Mouse (Mus musculus) ovary, postnatal 36 days (tissue): ENCODE results near the gene Gemin5.
"Not testable (repeated sequence)": the region's sequence is repeated elsewhere in the genome, so short reads cannot be mapped to it uniquely, and the experiment has no call there.

Source experiments
- DNase-seq: peaks from one replicate; pipeline ENCODE4 v3.0.0; 2022; ENCODE audit warnings: low spot score, mixed read lengths

The Gemin5 gene

DNA sequence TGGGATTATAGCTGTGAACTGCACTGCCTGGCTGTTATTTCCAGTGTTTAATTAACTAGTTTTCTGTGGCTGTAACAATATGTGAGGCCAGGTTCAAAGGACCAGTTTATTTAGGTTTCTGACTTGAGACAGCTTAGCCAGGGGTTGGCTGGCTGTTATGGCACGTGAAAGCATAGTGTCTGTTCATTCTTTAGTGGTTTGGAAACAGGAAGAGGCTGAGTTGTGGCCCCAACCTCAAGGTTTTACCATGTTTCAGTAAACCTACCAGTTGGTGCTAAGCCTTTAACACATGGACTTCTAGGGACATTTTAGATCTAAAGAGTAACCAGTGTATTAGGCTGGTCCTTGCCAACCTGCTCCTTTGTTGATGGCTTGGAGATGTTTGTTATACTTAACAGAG, 51.8 kb downstream of the Gemin5 start:
- DNase-seq, result no peak

DNA sequence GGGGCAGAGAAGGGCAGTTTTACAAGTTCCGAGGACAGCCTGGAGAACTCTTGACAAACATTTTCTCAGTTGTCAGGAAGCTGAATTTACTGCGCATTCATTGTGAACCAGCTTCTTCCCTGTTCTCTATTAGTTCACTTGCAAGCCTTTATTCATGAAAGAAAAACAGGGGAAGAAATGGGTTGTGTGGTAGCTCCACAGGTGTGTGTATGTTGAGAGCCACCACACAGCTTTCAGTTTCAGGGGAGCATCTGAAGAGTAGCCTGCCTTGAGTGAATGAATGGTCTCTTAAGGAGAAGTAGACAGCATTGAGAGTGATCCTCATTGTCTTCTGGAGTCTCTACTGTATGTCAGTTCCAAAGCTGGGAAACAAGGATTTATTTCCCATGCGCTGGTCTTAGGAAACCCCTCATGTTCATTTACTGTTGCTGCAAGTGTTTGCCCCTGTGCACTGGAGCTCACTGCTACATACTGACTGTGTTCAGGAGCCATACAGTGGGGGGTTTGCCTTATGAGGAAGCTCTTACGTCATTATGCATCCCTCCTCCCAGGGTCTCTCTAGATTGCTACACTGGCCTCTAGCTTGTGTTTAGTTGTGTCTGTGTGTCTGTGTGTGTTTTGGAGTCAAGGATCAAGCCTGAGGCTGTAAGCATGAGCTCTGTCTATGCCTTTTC, 60.5 kb downstream of the Gemin5 start:
- no peak for DNase-seq

DNA sequence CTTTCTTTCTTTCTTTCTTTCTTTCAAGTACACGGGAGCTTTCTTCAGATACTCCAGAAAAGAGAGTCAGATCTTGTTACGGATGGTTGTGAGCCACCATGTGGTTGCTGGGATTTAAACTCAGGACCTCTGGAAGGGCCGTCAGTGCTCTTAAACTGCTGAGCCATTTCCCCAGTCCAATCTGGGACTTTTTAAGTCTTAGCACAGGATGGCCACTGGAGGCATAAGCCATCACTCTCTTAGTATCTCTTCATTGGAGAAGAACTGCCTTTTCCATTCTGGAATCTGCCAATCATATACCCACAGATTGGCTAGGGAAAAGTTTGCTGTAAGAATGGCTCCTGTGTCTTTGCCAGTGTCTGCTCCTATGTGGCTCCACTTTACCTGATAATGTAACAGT, 61.3 kb downstream of the Gemin5 start:
- no peak for DNase-seq

DNA sequence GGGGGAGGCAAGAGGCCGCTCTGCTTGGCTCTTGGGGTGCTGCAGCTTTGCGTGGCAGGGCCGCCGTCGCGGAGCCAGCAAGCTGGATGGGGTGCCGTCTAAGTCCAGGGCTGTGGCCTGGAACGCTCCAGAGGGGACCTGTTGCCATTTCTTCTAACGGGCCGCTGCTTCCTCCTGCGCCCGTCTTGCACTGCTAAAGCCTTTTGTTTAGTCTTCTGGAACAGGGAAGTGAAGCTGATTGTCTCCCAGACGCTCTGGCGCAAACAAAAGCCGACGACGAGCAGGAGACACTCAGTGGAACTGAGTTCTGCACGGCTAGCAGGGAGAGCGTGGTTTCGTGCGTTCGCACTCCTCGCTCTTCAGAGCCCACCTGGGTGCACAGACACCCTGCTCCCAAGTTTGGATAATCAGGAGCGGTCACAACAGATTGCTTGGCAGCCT, 64.0 kb downstream of the Gemin5 start:
- peak; percentile 64 for DNase-seq

DNA sequence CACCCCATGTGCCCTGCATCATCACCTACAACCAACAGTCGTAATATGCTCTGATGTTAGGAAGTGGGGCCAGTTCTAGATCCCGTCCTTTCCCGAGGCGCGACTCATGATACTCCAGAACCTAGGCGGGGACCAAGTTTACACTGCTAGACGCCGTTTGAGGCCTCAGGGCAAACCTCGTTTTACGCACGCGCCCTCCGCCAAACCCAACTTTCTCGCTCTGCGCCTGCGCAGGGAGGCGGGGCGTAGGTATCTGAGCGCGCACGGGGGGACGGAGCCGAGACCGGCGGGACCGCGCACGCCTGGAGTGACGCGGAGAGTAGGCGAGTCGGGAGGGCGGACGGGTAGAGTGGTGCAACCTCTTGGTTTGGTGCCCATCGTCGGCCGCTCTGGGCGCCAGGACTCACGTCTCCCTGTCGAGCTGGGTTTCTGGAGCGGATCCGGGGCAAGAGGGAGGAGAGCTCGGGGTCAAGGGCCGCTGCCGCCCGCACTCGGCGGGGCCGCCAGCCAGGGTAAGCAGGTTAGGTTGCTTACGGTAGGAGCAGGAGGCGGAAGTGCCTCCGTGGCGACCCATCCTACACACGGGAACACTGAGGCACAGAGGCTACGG, 64.5 kb downstream of the Gemin5 start, which contains the start of gene Cnot8:
Gene Cnot8 (plus strand): TSS at position 457 of the 610 bp plus-strand sequence.
- DNase-seq, result peak; percentile 100

DNA sequence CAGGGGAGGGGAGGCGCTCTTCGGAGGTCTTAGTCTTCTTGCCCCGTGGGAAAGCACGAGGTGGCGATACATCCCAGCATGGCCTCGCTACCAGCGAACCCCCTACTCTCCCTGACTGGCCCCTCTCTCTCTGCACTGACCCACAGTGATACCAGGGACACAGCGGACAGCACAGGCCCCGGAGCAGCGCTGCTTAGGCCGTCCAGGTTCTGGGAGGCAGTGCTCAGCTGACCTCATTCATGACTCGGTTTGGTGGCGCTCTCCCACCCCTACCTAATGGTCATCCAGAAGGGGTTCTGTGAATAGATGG, 65.0 kb downstream of the Gemin5 start:
- no peak for DNase-seq

DNA sequence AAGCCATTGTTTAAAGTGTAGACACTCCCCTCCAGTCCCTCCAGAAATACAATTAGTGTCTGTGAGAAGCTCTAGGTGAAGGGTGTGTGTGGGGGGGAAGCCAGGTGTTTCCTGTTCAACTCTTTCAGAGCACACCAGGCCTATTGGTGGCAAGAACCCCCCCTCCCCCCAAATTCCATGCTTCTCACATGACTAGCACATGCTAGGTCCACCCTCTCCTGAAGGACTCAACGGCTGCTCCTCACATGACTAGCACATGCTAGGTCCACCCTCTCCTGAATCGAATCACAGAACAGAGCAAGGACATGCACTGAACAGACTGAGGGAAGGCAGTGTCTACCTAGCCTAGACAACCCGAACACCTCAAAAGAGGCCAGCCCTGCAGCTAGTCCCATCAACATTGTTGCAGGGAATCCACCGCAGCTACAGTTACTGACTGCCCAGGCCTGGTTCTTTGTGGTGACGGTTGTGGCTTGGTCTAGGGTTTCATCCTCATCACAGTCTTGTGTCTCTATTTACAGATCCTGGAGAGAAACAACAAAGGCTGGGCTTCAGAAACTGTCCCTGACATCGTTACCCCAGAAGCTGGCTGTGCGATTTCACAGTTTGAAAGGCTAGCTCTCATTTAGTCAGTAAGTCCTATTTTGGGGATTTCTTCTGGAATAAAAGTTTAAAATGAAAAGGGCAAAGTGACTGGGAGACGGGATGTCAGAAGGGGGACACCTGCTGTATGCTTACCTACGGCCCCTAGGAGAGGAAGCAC, 65.6 kb downstream of the Gemin5 start:
- DNase-seq, result no peak

DNA sequence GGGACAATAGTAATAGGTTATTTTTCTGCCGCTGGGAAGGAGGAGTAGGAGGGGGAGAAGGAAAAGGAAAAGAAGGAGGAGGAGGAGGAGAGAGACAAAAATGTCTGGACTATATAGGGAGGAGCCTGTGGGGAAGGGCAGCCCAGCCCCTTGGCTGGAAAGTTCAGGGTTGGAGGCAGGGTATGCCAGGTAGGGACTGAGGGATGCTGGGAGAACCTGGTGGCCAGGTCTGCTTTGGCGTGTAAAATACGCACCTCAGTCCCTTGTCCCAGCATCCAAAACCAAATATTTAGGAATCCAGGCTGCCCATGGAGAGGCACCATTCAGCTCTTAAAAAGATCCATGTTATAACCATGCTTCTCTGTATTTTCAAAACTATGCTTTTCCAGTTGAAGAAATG, 66.2 kb downstream of the Gemin5 start:
- DNase-seq, result no peak

DNA sequence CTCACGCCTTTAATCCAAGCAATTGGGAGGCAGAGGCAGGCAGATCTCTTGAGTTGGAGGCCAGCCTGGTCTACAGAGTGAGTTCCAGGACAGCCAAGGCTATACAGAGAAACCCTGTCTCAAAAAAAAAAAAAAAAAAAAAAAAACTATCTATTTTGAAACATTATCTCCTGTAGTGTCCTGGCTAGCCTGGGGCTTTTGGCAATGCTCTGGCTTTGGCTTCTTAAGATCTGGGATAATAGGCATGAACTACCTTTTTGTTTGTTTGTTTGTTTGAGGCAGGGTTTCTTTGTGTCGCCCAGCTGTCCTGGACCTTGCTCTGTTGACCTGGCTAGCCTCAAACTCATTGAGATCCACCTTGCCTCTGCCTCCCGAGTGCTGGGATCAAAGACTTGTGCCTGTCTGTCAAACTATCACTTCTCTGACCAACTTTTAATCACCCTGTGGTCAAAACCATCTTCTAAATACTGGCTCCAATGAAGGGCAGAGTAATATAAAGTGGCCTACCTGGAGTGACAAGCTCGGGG, 67.1 kb downstream of the Gemin5 start:
- DNase-seq, result no peak

DNA sequence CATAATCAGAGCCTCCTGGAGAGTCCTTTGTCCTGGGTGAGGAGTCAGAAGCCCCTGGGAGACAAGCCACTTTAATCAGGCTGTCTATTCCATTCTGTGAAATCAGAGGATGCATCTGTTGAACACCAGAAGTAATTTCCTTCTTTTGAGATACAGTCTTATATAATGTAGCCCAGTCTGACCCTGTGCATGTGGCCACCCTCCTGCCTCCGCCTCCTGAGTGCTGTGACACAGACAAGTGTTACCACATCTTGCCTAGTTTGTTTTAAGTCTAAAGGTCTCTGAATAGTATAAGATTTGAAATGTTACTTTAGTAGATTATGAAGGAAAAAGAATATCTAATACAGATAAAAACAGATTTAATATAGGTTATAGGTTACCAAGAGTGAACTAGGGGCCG, 68.3 kb downstream of the Gemin5 start:
- DNase-seq, result no peak

DNA sequence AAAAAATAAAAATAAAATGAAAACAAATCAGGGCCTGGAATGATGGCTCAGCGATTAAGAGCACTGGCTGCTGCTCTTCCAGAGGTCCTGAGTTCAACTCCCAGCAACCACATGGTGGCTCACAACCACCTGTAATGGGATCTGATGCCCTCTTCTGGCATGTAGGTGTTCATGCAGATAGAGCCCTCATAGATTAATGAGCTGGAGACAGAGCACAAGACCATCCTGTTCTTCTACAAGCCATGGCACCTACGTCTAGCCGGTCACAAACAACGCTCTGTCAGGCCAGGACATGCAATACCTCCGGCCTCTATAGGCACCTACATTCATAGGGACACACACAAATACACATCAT, 70.0 kb downstream of the Gemin5 start:
- DNase-seq, result not testable (repeated sequence)

DNA sequence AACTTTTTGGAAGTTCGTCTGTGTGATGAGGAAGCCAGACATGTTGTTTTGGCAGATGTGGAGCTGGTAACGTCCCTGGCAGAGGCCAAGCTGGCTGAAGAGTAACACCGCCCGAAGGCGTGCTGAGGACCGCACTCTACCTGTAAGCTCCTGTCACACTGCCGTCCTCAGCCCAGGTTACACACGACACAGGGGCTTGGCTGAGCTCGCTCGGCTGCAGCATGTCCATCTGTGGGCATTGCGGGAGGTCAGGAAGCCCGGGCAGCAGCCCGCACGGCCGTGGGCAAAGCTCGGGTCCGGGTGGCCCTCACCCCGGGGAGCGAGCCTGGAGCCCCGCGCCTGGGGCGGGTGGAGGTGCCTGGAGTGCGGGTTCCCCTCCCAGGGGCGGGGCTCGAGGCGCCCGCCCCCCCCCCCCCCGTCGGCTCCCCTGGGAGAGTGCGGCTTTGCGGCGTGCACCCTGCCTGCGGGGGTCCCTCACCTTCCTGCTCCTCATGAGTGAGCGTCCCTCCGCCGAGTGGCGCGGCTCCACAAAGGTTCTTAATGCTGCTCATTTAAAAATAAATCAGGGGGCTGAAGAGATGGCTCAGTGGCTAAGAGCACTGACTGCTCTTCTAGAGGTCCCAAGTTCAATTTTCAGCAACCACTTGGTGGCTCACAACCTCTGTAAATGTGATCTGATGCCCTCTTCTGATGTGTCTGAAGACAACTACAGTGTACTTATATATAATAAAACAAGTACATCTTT, 70.5 kb downstream of the Gemin5 start:
- peak; percentile 29 for DNase-seq

DNA sequence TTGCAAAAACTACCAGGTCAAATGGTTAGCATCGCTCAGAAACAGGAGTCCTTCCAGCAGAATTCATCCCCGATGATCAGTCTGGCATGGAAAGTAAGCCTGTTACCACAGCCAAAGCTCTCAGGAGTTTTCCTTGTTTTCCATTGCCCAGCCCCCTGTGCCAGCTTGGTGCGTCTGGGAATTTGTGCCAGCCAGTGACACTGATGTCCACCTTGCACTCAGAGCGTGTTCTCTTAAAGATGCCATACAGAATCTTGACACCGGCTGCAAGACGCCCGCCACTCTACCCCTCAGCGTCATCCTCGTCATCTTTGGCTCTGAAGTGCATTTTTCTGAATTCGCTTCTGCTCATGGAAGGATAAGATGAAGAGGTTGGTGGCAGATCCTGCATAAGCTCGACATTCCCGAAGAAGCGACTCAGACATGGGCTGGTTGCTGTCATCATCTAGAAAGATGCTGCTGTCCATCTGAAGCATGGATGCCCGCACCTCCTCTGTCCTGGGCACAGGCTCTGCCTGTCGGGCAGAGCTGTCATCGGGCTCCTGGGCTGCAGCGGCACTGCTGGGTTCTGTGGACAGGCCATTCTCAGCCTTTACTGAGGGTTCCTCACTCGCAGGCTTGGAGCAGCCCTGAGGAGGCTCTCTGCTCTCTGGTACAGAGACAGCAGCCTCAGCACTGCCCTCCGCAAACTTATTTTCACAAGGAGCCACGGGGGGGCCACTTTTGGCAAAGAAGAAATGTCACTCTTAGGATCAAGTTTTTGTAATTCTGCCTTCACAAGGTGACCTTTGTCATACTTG, 71.3 kb downstream of the Gemin5 start:
- DNase-seq, result no peak

DNA sequence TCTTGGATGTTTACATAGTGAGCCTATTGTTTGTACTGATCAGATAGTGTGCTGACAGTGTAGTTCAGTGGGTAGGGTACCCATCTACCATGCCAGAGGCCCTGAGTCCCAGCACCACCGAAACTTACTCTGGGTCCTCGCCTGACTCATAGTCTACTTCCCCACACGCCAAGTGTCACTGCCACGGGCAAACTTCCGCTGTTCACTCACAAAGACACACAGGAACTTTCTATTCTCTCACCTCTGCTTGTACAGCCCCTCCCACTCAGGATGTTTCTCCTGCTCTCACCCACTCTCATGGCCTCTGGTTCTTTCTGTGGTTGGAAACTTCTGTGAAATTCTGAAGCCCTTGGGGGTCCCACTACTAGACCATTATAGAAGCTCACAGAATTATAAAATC, 72.2 kb downstream of the Gemin5 start:
- DNase-seq, result no peak

DNA sequence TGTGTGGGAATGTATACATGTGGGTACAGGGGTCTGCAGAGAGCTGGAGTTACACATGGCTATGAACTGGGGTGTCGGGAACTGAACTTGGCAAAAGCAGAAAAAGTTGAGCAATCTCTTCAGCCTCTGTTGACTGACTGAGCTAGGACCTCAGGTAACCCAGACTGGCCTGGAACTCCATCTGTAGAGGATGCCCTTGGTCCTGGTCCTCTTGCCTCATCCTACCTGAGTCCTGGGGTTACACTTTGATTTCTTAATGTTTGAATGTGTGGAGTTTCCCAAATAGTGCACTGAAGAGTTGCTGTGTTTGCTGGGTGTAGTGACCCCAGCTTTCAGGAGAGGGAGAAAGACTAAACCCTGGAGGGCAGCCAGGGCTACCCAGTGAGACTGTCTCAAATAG, 72.8 kb downstream of the Gemin5 start:
- no peak for DNase-seq

DNA sequence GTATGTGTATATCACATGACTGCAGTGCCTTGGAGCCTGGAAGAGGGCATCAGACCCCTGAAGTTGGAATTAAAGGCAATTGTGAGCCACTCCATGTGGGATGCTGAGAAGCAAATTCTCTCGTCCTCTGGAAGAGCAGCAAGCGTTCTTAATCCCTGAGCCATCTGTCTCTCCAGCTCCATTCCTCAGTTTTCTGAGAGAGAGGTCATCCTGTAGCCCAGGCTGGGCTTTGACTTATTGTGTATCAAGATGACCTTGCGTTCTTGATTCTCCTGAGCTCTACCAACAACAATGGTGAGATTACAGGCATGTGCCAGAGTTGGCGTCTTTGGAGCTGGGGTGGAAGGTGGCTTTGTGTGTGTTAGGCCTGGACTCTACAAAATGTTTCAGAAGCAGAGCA, 73.6 kb downstream of the Gemin5 start:
- no peak for DNase-seq

DNA sequence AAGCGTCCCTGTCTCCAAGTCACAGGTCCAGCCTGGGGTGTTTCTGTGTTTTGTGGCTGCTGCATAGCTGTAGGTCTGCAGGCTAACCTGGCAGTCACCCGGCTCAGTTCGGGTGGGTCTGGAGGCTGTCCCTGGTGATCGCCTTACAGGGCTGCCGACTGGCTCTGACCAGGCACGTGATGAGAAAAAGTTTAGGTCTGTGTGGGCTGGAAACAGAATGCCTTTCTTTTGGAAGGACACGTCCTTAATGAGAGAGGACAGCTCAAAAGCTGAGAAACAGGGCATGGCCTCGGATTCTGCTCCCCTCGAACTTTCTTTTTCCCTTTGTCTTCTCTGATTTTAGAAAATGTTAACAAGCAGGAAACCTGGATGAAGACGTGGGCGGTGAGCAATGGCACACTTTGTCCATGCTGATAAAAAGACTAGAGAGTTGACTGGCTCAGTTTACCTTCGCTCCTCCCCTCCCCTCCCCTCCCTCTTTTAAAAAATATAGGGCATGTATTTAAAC, 75.3 kb downstream of the Gemin5 start, which contains the start of gene Gm12248:
Gene Gm12248 (minus strand): TSS at position 114 of the 508 bp plus-strand sequence.
- peak; percentile 55 for DNase-seq

DNA sequence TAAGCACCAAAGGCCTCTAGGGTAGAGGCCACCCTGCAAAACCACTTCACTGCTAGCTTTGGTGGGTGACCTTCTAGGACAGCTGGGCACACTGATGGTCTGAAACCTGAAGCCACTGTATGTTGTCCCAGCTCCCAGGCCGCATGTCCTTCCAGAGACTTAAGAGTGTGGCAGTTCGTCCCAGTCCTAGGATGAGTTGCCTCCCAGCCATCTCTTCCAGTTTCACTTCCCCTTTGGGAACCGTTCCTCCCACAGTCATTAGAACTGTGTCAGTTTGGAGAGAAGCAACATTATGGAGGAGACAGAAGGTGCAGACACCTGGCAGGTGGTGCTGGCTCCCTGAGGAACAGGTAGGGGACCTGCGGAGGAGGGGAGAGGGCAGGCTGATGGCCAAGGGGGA, 75.8 kb downstream of the Gemin5 start:
- DNase-seq, result no peak

DNA sequence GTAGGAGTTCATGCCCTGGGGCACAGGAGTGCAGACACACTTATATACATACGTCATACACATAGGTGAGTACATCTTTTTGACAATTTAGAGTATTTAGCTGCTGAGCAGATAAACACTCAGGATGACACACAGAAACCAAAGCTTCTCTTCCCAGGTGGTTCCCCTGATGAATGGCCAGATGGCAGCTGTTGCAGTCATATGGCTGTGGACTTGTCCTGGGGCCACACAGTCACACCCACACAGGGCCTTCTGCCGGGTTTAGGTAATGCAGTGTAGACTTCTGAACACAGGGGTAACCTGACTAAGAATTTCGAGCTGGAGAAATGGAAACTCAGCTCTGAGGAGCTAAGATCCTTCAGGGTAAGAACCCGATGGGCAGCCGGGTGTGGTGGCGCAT, 86.6 kb downstream of the Gemin5 start:
- DNase-seq, result no peak

DNA sequence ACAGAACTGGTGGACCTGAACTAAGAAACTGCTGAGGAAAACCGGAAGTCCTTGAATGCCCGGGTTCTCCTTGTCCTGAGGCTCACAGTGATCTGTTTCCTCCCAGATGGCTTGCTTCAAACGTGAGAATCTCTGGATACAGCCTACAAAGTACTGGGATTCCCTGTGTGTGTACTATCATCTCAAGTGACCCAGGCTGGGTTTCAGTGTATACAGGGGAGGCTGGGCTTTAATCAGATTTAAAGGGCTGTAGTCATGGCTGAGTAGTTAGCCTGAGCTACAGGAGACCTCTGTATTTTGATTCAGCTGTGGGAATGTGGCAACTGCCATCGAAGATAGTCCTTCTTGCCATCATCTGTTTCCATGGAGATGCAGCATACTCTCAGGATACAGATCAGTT, 91.1 kb downstream of the Gemin5 start:
- no peak for DNase-seq

DNA sequence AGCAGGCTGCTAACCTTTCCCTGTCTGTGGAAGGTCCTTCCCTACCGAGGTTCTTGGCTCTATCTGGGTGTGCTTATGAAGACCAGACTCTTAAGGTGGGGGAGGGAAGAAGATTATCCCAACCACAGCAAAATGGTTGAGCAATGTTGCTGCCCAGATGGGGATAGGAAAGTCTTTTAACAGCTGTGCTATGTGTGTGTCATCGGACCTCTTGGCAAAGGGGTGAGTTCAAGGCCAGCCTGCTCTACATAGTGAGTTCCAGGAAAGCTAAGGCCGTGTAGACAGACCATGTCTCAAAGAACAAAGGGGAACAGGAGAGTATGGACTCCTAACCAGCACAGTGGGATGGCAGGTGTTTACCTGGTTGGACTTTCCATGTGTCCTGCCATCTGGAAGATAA, 95.4 kb downstream of the Gemin5 start:
- DNase-seq, result no peak
